Mouse (Mus musculus) CD8-positive naive resting alpha-beta T cell, adult 2 months (primary cell): Measurements from ENCODE around the gene Gm9507.
A peak's percentile ranks its signal among the peaks of the same experiment; 100 is the strongest.
"Not testable (repeated sequence)": the region's sequence is repeated elsewhere in the genome, so short reads cannot be mapped to it uniquely, and the experiment has no call there.

Experiments
- DNase-seq, 2 experiments: peaks; one replicate each; pipeline ENCODE4 v3.0.0; 2022; ENCODE audit warnings: low read depth in 2 of 2, low spot score in 2 of 2

The Gm9507 gene

GRCm38 (mm10) chr10:77811743-77812142 is at the start of gene Gm9507:
Gene Gm9507 (minus strand): TSS chr10:77811843.
- DNase-seq: no peak

GRCm38 (mm10) chr10:77852559-77852958 is 40.9 kb upstream of the Gm9507 start, which contains the start of gene Gm10318:
Gene Gm10318 (plus strand): TSS chr10:77852859.
- no peak for DNase-seq

DNA sequence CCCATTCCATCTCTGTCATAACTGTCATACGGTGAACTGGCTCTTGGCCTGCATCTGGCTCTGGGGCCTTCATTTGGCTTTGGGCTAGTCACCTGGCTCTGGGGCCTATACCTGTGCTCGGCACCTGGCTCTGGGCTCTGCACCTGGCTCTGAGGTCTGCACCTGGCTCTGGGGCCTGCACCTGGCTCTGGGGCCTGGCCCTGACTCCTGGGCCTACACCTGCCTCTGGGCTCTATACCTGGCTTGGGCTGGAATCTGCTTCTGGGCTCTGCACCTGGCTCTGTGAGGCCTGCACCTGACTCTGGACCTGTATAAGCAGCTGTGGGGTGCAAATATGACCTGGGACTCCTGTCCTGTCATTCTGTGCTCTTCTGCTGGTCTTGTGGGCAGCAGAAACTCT is 35.9 kb upstream of the Gm9507 start:
- no peak for DNase-seq

DNA sequence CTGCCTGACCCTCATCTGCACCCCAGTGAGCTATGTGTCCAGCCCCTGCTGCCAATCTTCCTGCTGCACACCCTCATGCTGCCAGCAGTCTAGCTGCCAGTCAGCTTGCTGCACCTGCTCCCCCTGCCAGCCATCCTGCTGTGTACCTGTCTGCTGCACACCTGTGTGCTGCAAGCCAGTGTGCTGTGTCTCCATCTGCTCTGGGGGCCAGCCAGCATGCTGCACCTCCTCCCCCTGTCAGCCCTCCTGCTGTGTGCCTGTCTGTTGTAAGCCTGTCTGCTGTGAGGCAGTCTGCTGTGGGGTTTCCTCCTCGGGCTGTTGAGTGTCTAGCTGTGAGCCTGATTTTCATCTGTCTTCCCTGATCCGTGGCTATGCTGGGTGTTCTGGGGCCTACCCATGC is 35.3 kb upstream of the Gm9507 start:
- no peak for DNase-seq

DNA sequence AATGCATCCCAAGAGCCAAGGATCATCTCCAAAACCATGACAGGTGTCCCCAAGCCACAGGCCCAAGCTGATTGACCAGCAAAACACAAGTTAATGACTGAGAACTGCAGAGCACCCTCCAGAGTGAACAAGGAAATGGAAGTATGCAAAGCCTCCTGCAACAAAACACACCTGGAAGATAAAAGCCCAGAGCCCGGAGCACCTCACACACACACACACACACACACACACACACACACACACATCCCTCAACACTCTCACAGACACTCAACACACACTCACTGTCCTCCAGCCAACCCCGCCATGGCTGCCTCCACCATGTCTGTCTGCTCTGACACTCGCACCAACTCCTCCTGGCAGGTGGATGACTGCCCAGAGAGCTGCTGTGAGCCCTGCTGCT is 34.9 kb upstream of the Gm9507 start, which contains the start of gene Gm36176:
Gm36176 (plus strand) TSS at position 301 of the 400 bp plus-strand sequence.
- DNase-seq: no peak

DNA sequence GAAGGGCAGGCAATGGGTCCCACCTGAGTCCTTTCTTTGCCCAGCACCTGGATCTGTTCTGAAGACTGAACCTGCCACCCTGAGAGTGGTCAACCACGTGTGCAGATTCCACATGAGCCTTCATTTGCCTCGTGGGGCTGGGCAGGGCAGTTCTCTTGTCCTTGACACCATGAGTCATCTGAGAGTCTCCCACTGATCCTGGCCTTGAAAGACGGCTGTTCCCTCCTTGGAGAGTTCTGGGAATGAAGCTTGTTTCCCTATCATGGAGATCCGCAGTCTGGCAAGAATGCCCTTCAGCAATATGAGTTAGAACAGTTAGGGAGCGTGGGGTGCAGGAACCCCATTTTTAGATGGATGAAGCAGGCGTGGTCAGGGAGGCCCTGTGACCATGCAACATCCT is 27.4 kb upstream of the Gm9507 start:
- no peak for DNase-seq

DNA sequence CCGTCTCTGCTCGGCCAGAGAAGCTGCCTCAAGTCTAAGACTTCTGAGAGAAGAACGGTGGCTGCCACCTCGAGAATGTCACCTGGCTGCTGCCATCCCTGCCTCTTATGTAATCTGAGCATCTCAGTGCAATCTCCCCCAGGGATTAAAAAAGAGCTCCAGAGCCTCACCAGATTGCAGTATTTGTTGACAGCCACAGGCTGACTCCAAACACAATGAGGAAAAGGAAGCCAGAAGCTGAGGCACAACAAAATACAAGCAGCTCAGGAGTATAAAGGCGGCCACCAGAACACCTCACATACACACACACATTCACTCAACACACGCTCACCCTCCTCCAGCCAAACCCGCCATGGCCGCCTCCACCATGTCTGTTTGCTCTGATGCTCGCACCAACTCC is 24.0 kb upstream of the Gm9507 start, which contains the start of gene Krtap10-10:
Krtap10-10 (plus strand) TSS at position 301 of the 400 bp plus-strand sequence.
- no peak for DNase-seq

- no peak for DNase-seq
Measured at GRCm38 (mm10) chr10:77826951-77827350, 15.3 kb upstream of the Gm9507 start, which contains the start of gene Krtap10-4. Gene Krtap10-4 (minus strand): TSS chr10:77827095.

DNA sequence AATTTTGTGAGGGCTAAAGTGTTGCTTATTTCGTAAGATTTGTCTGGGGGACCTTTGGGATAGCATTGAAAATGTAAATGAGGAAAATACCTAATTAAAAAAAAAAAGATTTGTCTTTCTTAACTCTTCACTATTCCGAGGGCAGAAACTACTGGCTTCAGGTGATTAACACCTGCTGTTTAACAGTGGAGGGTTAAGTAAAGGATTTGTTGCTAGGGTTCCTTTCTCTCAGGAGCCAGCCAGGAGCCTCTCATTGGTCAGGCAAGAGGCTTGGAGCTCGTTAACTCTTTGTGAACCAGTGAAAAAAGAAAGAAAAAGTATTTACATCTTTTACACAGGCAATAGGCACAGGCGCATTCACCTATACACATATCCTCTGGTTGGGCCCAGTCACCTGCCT is 7.6 kb upstream of the Gm9507 start:
- no peak for DNase-seq

GRCm38 (mm10) chr10:77818523-77818922 is 6.9 kb upstream of the Gm9507 start:
- no peak for DNase-seq

DNA sequence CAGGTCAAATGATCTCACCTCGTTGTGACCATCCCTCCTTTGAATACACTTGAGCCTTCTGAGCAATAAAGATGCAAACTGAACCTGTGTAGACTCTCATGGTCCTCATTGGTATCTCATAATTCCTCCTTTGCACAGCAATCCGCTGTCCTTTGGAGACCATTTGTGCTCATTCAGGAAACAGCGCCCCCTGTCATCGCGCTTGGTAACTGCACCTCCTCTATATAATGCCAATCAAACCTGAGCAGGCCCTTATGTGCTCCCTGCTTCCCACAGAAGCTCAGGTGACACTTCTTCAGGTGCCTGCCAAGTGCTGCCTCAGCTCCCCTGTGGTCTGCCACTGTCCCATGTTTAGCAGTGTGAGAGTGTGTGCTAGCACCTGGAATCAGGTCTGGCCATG is 3.9 kb upstream of the Gm9507 start:
- peak in 1 of 2 experiments; percentile 4 for DNase-seq

GRCm38 (mm10) chr10:77814382-77814781 is 2.7 kb upstream of the Gm9507 start, which contains the start of gene Gm2696:
Gene Gm2696 (plus strand): TSS chr10:77814682.
- DNase-seq: no peak

DNA sequence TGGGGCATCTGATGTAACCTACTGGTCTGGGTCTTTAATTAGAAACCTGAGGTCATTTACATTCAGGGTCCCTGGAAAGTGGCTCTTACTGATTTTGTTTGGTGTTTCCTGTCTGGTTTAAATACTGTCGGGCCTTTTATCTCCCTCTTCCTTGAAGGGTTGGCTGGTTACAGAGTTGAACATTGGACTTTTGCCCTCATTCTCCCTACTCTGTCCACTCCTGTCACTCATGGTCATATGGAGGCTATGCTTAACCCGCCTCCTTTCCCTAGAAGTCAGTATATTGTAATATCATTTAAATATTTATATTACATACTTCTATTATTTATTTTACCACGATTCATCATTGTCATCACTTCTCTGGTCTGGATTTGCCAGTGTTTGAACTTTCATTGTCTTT is 7.5 kb downstream of the Gm9507 start:
- no peak for DNase-seq

- no peak for DNase-seq
Measured at GRCm38 (mm10) chr10:77798921-77799508, 12.6 kb downstream of the Gm9507 start, which contains the start of gene Gm19668. Gene Gm19668 (minus strand): TSS chr10:77799133.

GRCm38 (mm10) chr10:77798164-77798920 is 13.3 kb downstream of the Gm9507 start:
- not testable (repeated sequence) for DNase-seq

DNA sequence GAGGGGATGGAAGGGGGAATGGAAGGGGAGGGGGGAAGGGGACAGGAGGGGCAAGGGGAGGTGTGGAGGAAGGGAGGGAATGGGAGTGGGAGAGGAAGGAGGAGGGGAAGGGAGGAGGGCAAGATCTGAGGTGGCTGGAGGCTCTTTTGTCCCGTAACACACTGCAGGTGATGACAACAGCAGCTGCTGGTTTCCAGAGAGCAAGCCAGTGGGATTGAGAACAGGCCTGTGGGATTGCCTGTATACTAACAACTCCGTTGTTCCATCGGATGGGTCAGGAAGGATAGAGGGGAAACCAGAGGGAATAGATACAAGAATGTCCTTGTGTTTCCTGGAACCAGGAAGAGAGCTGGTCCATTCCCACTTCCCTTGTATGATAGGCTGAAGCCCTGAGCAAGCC is 14.0 kb downstream of the Gm9507 start:
- DNase-seq: no peak

DNA sequence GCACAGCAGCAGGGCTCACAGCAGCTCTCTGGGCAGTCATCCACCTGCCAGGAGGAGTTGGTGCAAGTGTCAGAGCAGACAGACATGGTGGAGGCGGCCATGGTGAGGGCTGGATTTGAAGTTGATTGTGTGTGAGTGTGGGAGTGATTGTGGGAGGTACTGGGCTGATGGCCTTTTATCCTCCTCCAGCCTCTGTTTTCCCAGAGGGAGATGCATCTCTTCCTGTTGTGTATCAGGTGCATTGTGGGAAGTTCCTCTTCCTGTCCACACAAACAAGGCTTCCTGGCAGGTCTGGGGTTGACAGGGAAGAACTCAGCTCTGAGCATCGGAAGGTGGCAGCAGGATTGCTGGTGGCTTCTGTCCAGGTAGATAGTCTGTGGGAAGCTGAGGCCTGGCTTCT is 16.7 kb downstream of the Gm9507 start, which contains the start of gene Gm9639:
Gm9639 (minus strand) TSS at position 101 of the 400 bp plus-strand sequence.
- no peak for DNase-seq

DNA sequence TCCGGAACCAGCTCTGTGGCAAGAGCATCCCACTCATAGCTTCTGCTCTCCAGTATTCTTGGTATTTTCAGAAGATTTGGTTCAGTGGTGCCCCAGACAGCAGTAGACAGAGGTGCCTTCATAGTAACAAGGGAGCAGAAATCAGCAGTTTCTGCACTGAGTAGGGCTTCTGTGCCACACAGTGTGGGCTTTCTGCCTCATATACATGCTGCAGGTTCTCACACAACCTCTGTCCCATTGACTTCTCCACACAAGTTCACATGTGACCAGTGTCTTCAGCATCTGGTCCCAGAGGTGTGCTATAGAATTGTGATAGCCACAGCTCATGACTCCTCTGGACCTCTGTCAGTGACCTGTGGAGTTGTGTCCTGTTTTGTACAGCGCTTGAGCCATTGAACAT is 23.0 kb downstream of the Gm9507 start:
- DNase-seq: no peak

GRCm38 (mm10) chr10:77787876-77788275 is 23.8 kb downstream of the Gm9507 start, which contains the start of gene Gm7137:
Gene Gm7137 (minus strand): TSS chr10:77788200.
- DNase-seq: not testable (repeated sequence)

GRCm38 (mm10) chr10:77783396-77783795 is 28.2 kb downstream of the Gm9507 start:
- DNase-seq: not testable (repeated sequence)

- DNase-seq: not testable (repeated sequence)
Measured at GRCm38 (mm10) chr10:77782442-77782841, 29.2 kb downstream of the Gm9507 start, which contains the start of gene Gm3250. Gene Gm3250 (minus strand): TSS chr10:77782542.

DNA sequence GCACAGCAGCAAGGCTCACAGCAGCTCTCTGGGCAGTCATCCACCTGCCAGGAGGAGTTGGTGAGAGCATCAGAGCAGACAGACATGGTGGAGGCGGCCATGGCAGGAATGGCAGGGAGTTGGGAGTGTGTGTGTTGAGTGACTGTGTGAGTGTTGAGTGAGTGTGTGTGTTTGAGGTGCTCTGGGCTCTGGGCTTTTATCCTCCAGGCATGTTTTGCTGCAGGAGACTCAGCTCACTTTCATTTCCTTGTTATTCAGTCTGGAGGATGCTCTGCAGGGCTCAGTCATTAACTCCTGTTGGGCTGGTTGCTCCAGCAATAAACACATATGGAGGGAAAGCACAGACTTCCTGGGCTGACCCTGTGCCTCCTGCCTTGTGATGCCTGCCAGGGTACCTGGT is 34.8 kb downstream of the Gm9507 start, which contains the start of gene Gm7138:
Gm7138 (minus strand) TSS at position 101 of the 400 bp plus-strand sequence.
- DNase-seq: not testable (repeated sequence)
